16 mouse cellular contexts compared by ENCODE assay signal in the genomic region with DNA sequence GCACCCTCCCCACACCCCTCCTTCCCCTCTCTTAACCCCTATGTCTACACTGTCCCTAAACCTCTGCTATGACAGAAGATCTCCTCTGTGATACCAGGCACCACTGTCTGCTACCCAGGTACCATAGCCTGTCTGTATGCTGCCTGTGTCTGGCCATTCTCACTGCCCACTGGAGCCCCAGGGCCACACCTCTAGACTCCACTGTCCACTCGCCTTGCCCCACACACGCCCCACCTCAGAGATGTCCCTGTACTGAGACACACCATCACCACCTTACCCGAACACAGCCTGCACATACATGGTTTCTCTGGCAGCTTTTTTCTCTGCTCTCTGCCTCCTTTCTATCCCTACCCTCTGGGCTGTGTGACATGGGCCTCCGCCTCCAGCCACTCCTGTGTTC. TPM values are rescaled to one million over a fixed set of nuclear protein-coding genes. Genes with fewer than 3 reads are reported as not detected.
DNase-seq lines count a peak whose midpoint lies in the region; ATAC-seq and TF ChIP-seq lines count a peak whose summit lies in the region.
"Had no signal": no experiment of that assay in that cellular context is flagged by ENCODE, and none has a peak within 500 bp of the region (broad histone marks: within the 10 kb centered on the region; RNA-seq: fewer than 3 reads in every experiment).

No protein-coding gene starts in this region.

- TF ChIP-seq POLR2A in olfactory bulb, adult 2 months (IDR thresholded peaks at IDR 0.05; ENCODE audit: insufficient read depth, low read depth, low read length), result no peak

- no peak overlapping the region for H3K4me2 ChIP-seq in kidney, embryonic 14.5 days (replicated peaks; ENCODE audit: low read depth, low read length)
- H3K4me2 ChIP-seq in lung, embryonic 16.5 days (ENCODE audit: low read depth, low read length), result no peak overlapping the region
- H3K4me2 ChIP-seq: midbrain, embryonic 12.5 days had no signal

- no peak overlapping the region for H3K4me3 ChIP-seq in heart, embryonic 10.5 days
- H3K4me3 ChIP-seq in kidney, embryonic 14.5 days (ENCODE audit: low read length), result no peak overlapping the region
- H3K4me3 ChIP-seq in lung, embryonic 16.5 days (ENCODE audit: low read length), result no peak overlapping the region
- H3K4me3 ChIP-seq in olfactory bulb, adult 2 months (ENCODE audit: insufficient read depth, low read depth, low read length), result no peak overlapping the region
- H3K4me3 ChIP-seq: midbrain, embryonic 12.5 days had no signal

- no peak for TF ChIP-seq CTCF in olfactory bulb, adult 2 months (IDR thresholded peaks at IDR 0.05; ENCODE audit: insufficient read depth, low read depth, low read length)

- intact Hi-C loops in heart, postnatal 14 days (cut with DNase I), result no loop called here

- ATAC-seq in kidney, embryonic 14.5 days (ENCODE audit: low FRiP score, low TSS enrichment), result 0 out of 2 replicates have a peak, but pooled peaks have one; percentile 32
- ATAC-seq in lung, embryonic 16.5 days (ENCODE audit: low read depth), result peak; percentile 13; the same call in 1 of the 2 replicates

- H3K27me3 ChIP-seq in heart, embryonic 10.5 days (ENCODE audit: insufficient read depth, poor library complexity, severe bottlenecking), result no peaks in the 10 kb centered on the region
- no peaks in the 10 kb centered on the region for H3K27me3 ChIP-seq in kidney, embryonic 14.5 days (ENCODE audit: control insufficient read depth, insufficient read depth, low read length)
- H3K27me3 ChIP-seq in lung, embryonic 16.5 days (ENCODE audit: control insufficient read depth, insufficient read depth, low read depth, low read length), result no peaks in the 10 kb centered on the region
- H3K27me3 ChIP-seq: midbrain, embryonic 12.5 days had no signal

- H3K9ac ChIP-seq in kidney, embryonic 14.5 days (ENCODE audit: low read depth, low read length), result no peak overlapping the region
- H3K9ac ChIP-seq in lung, embryonic 16.5 days (ENCODE audit: low read length), result no peak overlapping the region
- H3K9ac ChIP-seq: midbrain, embryonic 12.5 days had no signal

- no peaks in the 10 kb centered on the region for H3K9me3 ChIP-seq in heart, embryonic 10.5 days
- no peaks in the 10 kb centered on the region for H3K9me3 ChIP-seq in kidney, embryonic 14.5 days (ENCODE audit: control insufficient read depth, low read length)
- H3K9me3 ChIP-seq in lung, embryonic 16.5 days (ENCODE audit: control insufficient read depth, low read length), result no peaks in the 10 kb centered on the region
- H3K9me3 ChIP-seq: midbrain, embryonic 12.5 days had no signal

- DNase-seq in heart, embryonic 10.5 days (ENCODE audit: low spot score), result no peak
- DNase-seq in heart, postnatal 14 days, result no peak
- no peak for DNase-seq in kidney, adult 11 months
- DNase-seq in lung, postnatal 10 days, result no peak
- no peak for DNase-seq in yolk sac, embryonic 10.5 days (ENCODE audit: low spot score)
- DNase-seq: adrenal gland, postnatal 25 days; cerebellum, adult 9-10 months; gastrocnemius, postnatal 25 days; kidney, adult 18-20 months; lung, postnatal 36 days; spleen, adult 18-20 months; thymus, postnatal 36 days had no signal

- peaks cover 56% of the 10 kb centered on the region for H3K36me3 ChIP-seq in heart, embryonic 10.5 days
- H3K36me3 ChIP-seq in kidney, embryonic 14.5 days (ENCODE audit: control insufficient read depth, insufficient read depth, low read length), result peaks cover 47% of the 10 kb centered on the region
- peaks cover 20% of the 10 kb centered on the region for H3K36me3 ChIP-seq in lung, embryonic 16.5 days (ENCODE audit: control insufficient read depth, insufficient read depth, low read length)

- peaks cover 33% of the 10 kb centered on the region for H3K4me1 ChIP-seq in heart, embryonic 10.5 days
- no peaks in the 10 kb centered on the region; the same call in 1 of the 2 replicates for H3K4me1 ChIP-seq in kidney, embryonic 14.5 days (ENCODE audit: control insufficient read depth, insufficient read depth, low read length)
- peaks cover 8% of the 10 kb centered on the region for H3K4me1 ChIP-seq in lung, embryonic 16.5 days (replicated peaks; ENCODE audit: control insufficient read depth, insufficient read depth, low read length)
- peaks cover 31% of the 10 kb centered on the region for H3K4me1 ChIP-seq in olfactory bulb, adult 2 months (ENCODE audit: control insufficient read depth, insufficient read depth, low read length)
- H3K4me1 ChIP-seq: midbrain, embryonic 12.5 days had no signal

- 0 out of 2 replicates have a peak overlapping the region, but pooled peaks have one; percentile 18 for H3K27ac ChIP-seq in heart, embryonic 10.5 days
- H3K27ac ChIP-seq in kidney, embryonic 14.5 days (ENCODE audit: low read depth, low read length), result no peak overlapping the region
- no peak overlapping the region for H3K27ac ChIP-seq in lung, embryonic 16.5 days (ENCODE audit: low read length)
- peak overlapping the region; percentile 85; the same call in 1 of the 2 replicates for H3K27ac ChIP-seq in olfactory bulb, adult 2 months (ENCODE audit: insufficient read depth, low read depth, low read length)
- H3K27ac ChIP-seq: midbrain, embryonic 12.5 days had no signal

- 90% methylated on average over 4 of the region's 4 CpGs for WGBS in heart, embryonic 10.5 days
- WGBS in kidney, embryonic 14.5 days, result 80% methylated on average over 4 of the region's 4 CpGs
- 90% methylated on average over 4 of the region's 4 CpGs for WGBS in lung, embryonic 16.5 days
- WGBS in olfactory bulb, adult 2 months, result 83% methylated on average over 4 of the region's 4 CpGs

RNA-seq across cellular contexts. Expression of gene Ap2a1, which starts 12.4 kb away (rescaled TPM):
- polyA plus RNA-seq in heart, embryonic 10.5 days (2016; fragmentation: Nextera tagmentation; extraction: Ambion mirVana), result 73.9 and 82.1 TPM in 2 replicates
- 10 to 100 TPM; 74.5 to 82.2 TPM for total RNA-seq in heart, postnatal 14 days (2021)
- polyA plus RNA-seq in kidney, embryonic 14.5 days (2014; fragmentation: Nextera tagmentation; extraction: Ambion mirVana), result 80.5 and 88.5 TPM in 2 replicates
- 58.2 and 63.7 TPM in 2 replicates for polyA plus RNA-seq in lung, embryonic 16.5 days (2015; fragmentation: Nextera tagmentation; extraction: Ambion mirVana)
- polyA plus RNA-seq in olfactory bulb, adult 2 months (2012; ENCODE audit: insufficient read depth, insufficient read length, low replicate concordance, missing spikeins), result not detected in 2 replicates

RNA-seq across cellular contexts. Expression of gene Fuz, which starts 21.0 kb away (rescaled TPM):
- polyA plus RNA-seq in heart, embryonic 10.5 days (2016; fragmentation: Nextera tagmentation; extraction: Ambion mirVana), result 14.2 and 14.9 TPM in 2 replicates
- 10 to 100 TPM in 1 of 2 experiments, 1 to 10 TPM in 1; 9.0 to 18.1 TPM for total RNA-seq in heart, postnatal 14 days (2021)
- 21.9 and 22.3 TPM in 2 replicates for polyA plus RNA-seq in kidney, embryonic 14.5 days (2014; fragmentation: Nextera tagmentation; extraction: Ambion mirVana)
- 22.4 and 24.3 TPM in 2 replicates for polyA plus RNA-seq in lung, embryonic 16.5 days (2015; fragmentation: Nextera tagmentation; extraction: Ambion mirVana)
- not detected in 2 replicates for polyA plus RNA-seq in olfactory bulb, adult 2 months (2012; ENCODE audit: insufficient read depth, insufficient read length, low replicate concordance, missing spikeins)

RNA-seq across cellular contexts. Expression of gene Med25, which starts 24.4 kb away (rescaled TPM):
- 90.5 and 95.6 TPM in 2 replicates for polyA plus RNA-seq in heart, embryonic 10.5 days (2016; fragmentation: Nextera tagmentation; extraction: Ambion mirVana)
- total RNA-seq in heart, postnatal 14 days (2021), result 10 to 100 TPM; 60.3 to 68.6 TPM
- 80.0 and 86.3 TPM in 2 replicates for polyA plus RNA-seq in kidney, embryonic 14.5 days (2014; fragmentation: Nextera tagmentation; extraction: Ambion mirVana)
- 97.3 and 102 TPM in 2 replicates for polyA plus RNA-seq in lung, embryonic 16.5 days (2015; fragmentation: Nextera tagmentation; extraction: Ambion mirVana)
- not detected in 2 replicates for polyA plus RNA-seq in olfactory bulb, adult 2 months (2012; ENCODE audit: insufficient read depth, insufficient read length, low replicate concordance, missing spikeins)

RNA-seq across cellular contexts. Expression of gene Tsks, which starts 26.1 kb away (rescaled TPM):
- polyA plus RNA-seq in heart, embryonic 10.5 days (2016; fragmentation: Nextera tagmentation; extraction: Ambion mirVana), result 0.25 TPM in 1 of 2 replicates, not detected in the other
- not detected for total RNA-seq in heart, postnatal 14 days (2021)
- polyA plus RNA-seq in kidney, embryonic 14.5 days (2014; fragmentation: Nextera tagmentation; extraction: Ambion mirVana), result 0.37 TPM in 1 of 2 replicates, not detected in the other
- 0.15 and 0.44 TPM in 2 replicates for polyA plus RNA-seq in lung, embryonic 16.5 days (2015; fragmentation: Nextera tagmentation; extraction: Ambion mirVana)
- not detected in 2 replicates for polyA plus RNA-seq in olfactory bulb, adult 2 months (2012; ENCODE audit: insufficient read depth, insufficient read length, low replicate concordance, missing spikeins)
- total RNA-seq: adrenal gland, postnatal 25 days; gastrocnemius, postnatal 25 days had no signal

RNA-seq across cellular contexts. Expression of gene Ptov1, which starts 47.3 kb away (rescaled TPM):
- polyA plus RNA-seq in heart, embryonic 10.5 days (2016; fragmentation: Nextera tagmentation; extraction: Ambion mirVana), result 258 and 316 TPM in 2 replicates
- 100 to 1,000 TPM; 149 to 160 TPM for total RNA-seq in heart, postnatal 14 days (2021)
- 441 and 501 TPM in 2 replicates for polyA plus RNA-seq in kidney, embryonic 14.5 days (2014; fragmentation: Nextera tagmentation; extraction: Ambion mirVana)
- polyA plus RNA-seq in lung, embryonic 16.5 days (2015; fragmentation: Nextera tagmentation; extraction: Ambion mirVana), result 302 and 307 TPM in 2 replicates
- not detected in 2 replicates for polyA plus RNA-seq in olfactory bulb, adult 2 months (2012; ENCODE audit: insufficient read depth, insufficient read length, low replicate concordance, missing spikeins)

Comparison
In these comparisons a context has a peak if more than half of its experiments do, and no peak if none do; other contexts are left out.
1. H3K27ac ChIP-seq: peak in heart, embryonic 10.5 days (single experiment) and olfactory bulb, adult 2 months (single experiment); none in kidney, embryonic 14.5 days (single experiment) and lung, embryonic 16.5 days (single experiment).
2. RNA of gene Fuz, which starts 21.0 kb away (polyA plus RNA-seq): 22.4 to 24.3 TPM in lung, embryonic 16.5 days, 21.9 to 22.3 TPM in kidney, embryonic 14.5 days and 14.2 to 14.9 TPM in heart, embryonic 10.5 days; not detected in olfactory bulb, adult 2 months; every median in the first group is over 10 times any median in the second.